Mouse (Mus musculus): ENCODE results near the gene Idi1. TPM values are rescaled to one million over a fixed set of nuclear protein-coding genes. Genes with fewer than 3 reads are reported as not detected.
"Not testable (repeated sequence)": the region's sequence is repeated elsewhere in the genome, so short reads cannot be mapped to it uniquely, and the experiment has no call there.

Idi1 gene
- total RNA-seq (2022), result 10 to 100 TPM; 34.0 to 38.6 (median 37.6) TPM

DNA sequence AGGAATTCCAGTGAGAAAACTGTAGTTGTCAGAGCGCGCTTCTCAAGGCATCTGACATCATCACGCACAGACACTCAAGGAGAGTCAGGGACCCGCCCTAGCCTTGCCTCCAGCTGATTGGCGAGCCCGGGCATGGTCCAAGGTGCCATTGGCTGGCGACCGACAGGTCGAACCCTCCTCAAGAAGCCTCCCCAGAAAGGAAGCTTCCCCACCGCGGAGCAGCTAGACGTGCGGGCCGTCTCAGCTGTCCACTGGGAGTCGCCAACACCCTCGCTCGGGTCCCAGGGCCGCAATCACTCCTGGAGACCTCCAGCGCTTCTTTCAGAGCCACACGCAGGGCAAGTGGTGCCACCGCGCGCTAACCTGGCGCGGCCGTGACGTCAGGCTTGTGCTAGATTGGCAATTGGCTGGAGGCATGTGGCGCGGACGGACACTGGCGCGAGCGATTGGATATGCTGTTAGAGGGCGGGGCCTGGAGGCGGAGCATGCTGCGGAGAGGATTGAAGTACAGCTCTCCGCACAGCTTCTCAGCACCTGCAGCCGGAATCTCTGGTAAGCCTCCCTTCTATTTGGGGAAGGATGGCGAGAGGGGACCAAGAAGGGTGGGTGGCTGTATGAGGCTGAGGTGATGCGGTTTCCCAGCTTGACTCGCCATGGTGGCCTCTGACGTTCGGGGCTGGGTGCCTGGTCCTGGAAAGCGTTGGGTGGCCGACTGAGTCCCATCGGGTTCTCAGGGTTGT, at the start of gene Idi1:
Idi1 (plus strand) TSS at position 57 of the 740 bp plus-strand sequence.
- DNase-seq (ENCODE audit: low spot score in 2 of 2), result peak; percentile 97 to 98

- no peak for DNase-seq (ENCODE audit: low spot score in 2 of 2)
Observed at GRCm38 (mm10) chr13:8838394-8838793, 46.9 kb upstream of the Idi1 start.

- no peak for DNase-seq (ENCODE audit: low spot score in 2 of 2)
Observed at GRCm38 (mm10) chr13:8839111-8839510, 46.2 kb upstream of the Idi1 start.

GRCm38 (mm10) chr13:8839937-8840336, 45.4 kb upstream of the Idi1 start:
- DNase-seq (ENCODE audit: low spot score in 2 of 2), result no peak

DNA sequence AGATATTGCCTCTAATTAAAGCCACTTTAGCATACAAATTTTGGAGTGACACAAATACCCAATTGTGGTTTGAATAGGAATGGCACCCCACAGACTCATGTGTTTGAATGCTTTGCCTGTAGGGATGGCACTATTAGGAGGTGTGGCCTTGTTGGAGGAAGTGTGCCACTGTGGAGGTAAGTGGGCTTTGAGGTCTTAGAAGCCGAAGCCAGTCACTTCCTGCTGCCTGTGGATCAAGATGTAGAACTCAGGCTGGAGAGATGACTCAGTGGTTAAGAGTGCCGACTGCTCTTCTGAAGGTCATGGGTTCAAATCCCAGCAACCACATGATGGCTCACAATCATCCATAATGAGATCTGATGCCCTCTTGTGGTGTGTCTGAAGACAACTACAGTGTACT, 44.4 kb upstream of the Idi1 start:
- no peak for DNase-seq (ENCODE audit: low spot score in 2 of 2)

- not testable (repeated sequence) for DNase-seq (ENCODE audit: low spot score in 2 of 2)
Observed at GRCm38 (mm10) chr13:8841846-8842245, 43.5 kb upstream of the Idi1 start.

GRCm38 (mm10) chr13:8842273-8842672, 43.0 kb upstream of the Idi1 start:
- no peak for DNase-seq (ENCODE audit: low spot score in 2 of 2)

- DNase-seq (ENCODE audit: low spot score in 2 of 2), result no peak
Observed at GRCm38 (mm10) chr13:8847702-8848101, 37.6 kb upstream of the Idi1 start.

DNA sequence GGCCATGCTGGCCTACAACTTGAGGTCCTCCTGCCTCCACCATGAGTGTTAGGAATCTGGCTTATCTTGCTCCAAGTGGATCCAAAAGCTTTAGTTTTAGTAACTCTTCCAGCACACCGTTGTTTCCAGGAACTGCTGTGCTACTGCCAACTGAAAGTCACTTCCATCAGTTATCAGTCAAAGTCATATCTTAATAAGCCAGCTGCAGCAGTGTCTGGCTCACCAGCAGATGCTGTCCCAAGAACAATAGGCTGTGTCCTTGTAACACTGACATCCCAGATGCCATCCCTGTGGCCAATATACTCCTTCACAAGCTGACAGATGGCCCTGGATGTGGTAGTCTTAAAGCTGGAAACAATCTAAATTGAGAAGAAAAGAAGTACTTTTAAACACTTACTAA, 36.0 kb upstream of the Idi1 start:
- DNase-seq (ENCODE audit: low spot score in 2 of 2), result no peak

GRCm38 (mm10) chr13:8853424-8853823, 31.9 kb upstream of the Idi1 start:
- no peak for DNase-seq (ENCODE audit: low spot score in 2 of 2)

DNA sequence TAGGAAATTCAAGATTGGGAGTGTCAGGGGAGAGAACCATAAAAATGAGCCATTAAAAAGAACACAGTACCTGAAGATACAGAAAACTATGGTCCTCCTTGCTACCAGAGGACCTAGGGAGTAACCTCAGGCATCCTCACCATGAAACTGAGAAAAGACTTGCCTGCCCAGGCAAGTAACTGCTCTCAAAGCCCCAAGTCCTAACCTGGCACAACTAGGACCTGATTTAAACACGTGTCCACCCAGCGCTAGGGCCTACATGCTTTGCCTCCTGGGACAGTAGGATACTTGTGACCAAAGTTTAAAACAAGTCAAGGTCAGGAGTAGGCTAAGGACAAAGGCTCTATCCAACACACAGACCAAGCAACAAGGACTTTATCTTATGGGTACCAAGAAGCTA, 30.5 kb upstream of the Idi1 start:
- DNase-seq (ENCODE audit: low spot score in 2 of 2), result no peak

GRCm38 (mm10) chr13:8858453-8858852, 26.8 kb upstream of the Idi1 start:
- DNase-seq (ENCODE audit: low spot score in 2 of 2), result no peak

DNA sequence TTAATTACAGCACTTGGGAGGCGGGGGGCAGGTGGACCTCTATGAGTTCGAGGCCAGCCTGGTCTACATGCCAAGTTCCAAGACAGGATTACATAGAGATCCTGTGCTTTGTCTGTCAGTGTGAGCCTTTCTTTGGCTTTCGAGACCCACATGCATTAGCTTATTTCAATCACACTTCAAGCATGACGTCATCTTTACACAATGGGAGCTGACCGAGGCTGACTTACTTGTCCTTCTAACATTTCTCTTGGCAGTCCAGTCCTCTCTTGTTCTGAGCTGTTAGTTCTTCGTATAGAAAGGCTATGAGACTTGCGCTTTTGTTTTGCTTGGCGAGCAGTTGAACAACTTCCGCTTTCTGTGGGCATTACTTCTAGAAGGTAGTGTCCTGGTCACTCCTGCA, 24.4 kb upstream of the Idi1 start:
- no peak for DNase-seq (ENCODE audit: low spot score in 2 of 2)

- no peak for DNase-seq (ENCODE audit: low spot score in 2 of 2)
Observed at GRCm38 (mm10) chr13:8864990-8865389, 20.3 kb upstream of the Idi1 start.

GRCm38 (mm10) chr13:8866612-8867011, 18.7 kb upstream of the Idi1 start:
- DNase-seq (ENCODE audit: low spot score in 2 of 2), result no peak

GRCm38 (mm10) chr13:8869578-8870157, 15.6 kb upstream of the Idi1 start:
- DNase-seq (ENCODE audit: low spot score in 2 of 2), result no peak

- no peak for DNase-seq (ENCODE audit: low spot score in 2 of 2)
Observed at GRCm38 (mm10) chr13:8870160-8870509, 15.2 kb upstream of the Idi1 start.

DNA sequence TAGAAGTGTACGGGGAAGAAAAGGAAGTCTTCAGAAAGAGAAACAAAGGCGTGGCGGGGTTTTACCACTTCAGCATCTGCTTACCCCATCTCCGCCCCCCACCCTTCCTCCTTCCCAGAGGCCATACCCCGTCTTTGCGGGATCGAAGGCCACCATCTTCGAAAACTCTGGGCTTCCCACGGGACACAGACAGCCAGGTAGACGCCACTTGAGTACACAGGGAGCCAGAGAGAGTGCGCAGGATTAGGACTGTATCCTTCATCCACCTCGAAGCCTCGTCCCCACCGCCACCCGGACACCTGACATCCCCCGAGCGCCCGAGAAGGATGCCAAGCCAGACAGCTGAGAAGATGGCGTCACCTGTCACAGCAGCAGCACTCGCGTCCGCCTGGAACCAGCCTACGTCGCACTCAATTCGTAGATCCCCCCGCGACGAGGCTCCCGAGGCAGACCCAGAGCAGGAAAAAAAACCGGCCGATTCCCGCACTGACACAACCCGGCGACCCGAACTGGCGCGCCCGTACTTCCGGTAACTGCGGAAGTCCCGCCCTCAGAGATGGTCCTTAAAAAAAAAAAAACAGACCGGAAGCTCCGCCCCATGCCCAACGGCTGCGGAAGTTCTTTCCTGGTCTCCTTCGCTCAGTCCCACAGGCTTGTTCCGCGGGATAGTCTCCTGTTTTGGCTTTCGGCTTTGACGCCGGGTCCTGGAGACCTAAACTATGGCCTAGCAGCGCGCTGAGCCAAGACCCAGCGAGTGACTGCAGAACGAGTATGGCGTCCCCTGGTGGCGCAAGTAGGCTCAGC, 14.6 kb upstream of the Idi1 start:
- peak; percentile 87 to 91 for DNase-seq (ENCODE audit: low spot score in 2 of 2)

DNA sequence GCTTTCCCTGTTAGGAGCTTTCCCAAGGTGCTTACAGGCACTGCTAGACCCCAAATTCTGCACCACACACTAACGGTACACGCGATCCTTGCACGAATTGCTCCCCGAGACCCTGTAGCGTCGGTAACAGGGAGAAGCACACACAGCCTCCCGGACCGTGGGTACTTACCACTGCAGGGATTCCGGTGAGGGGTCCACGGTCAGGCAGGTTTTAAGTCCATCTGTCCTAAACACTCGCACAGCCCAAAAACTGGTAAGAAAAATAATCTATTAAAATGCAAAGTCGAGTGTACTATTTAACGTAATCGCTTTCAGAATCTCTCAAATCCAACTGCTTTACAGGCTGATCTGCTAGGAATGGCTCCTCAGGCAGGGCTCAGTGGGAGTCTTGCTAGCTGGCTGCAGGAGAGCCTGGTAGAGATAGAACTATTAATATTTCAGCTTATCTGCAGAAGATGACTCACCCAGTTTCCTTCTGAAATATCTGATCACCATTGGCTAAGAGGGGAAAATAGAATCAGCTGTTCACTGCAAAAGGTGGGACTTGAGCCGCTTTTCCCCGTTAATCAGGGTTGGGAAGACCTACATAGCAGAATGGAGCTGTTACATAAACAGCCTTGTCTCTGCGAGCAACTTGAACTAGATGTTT, 13.9 kb upstream of the Idi1 start, which contains the start of gene Wdr37:
Wdr37 (minus strand) TSS at position 596 of the 649 bp plus-strand sequence.
- peak; percentile 72 to 83 for DNase-seq (ENCODE audit: low spot score in 2 of 2)

DNA sequence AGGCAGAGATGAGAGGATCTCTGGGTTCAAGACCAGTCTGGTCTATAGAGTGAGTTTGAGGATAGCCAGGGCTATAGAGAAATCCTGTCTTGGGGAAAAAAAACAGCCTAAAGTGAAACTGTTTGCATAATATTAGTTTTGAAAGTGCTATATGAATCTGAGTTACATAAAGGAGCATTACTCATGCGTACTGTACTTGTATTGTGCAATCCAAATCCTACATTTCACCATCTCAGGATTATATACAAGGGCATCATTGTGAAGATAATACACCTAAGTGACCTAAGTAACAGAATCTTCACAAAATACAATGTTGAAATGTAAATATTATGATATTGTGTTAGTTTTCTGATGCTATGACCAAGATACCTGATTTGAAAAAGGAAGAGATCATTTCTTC, 11.5 kb upstream of the Idi1 start:
- DNase-seq (ENCODE audit: low spot score in 2 of 2), result no peak

GRCm38 (mm10) chr13:8881611-8882010, 3.7 kb upstream of the Idi1 start:
- no peak for DNase-seq (ENCODE audit: low spot score in 2 of 2)

DNA sequence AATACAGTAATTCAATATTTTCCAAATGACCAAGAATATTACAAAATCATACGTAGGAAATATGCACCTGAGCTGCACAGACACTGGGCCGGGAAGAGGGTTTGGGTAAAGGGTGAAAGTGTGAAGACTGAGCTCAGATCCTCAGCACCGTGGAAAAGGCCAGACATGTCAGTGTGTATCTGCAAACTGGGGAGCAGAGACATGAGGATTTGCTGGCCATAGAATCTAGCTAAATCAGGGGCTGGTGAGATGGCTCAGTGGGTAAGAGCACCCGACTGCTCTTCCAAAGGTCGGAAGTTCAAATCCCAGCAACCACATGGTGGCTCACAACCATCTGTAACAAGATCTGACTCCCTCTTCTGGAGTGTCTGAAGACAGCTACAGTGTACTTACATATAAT, 1.4 kb upstream of the Idi1 start:
- not testable (repeated sequence) for DNase-seq (ENCODE audit: low spot score in 2 of 2)
